Comparison of ENCODE assay signal across 18 mouse cellular contexts in genomic region chr13:103285821-103286220, GRCm38 (mm10). TPM values are rescaled to one million over a fixed set of nuclear protein-coding genes. Genes with fewer than 3 reads are reported as not detected.
DNase-seq lines count a peak whose midpoint lies in the region; ATAC-seq and TF ChIP-seq lines count a peak whose summit lies in the region.
"Had no signal": no experiment of that assay in that cellular context is flagged by ENCODE, and none has a peak within 500 bp of the region (broad histone marks: within the 10 kb centered on the region; RNA-seq: fewer than 3 reads in every experiment).

No protein-coding gene starts in this region.

- H3K4me1 ChIP-seq in heart, embryonic 11.5 days (ENCODE audit: control insufficient read depth, insufficient read depth, low read length) = no peaks in the 10 kb centered on the region
- H3K4me1 ChIP-seq in embryonic facial prominence, embryonic 14.5 days (ENCODE audit: control insufficient read depth, insufficient read depth, low read length) = no peaks in the 10 kb centered on the region
- H3K4me1 ChIP-seq: heart, embryonic 15.5 days; hindbrain, embryonic 10.5 days; limb, embryonic 12.5 days; liver, embryonic 15.5 days; midbrain, embryonic 13.5 days; neural tube, embryonic 12.5 days had no signal

- intact Hi-C loops in left cerebral cortex, adult 2 months (cut with DNase I) = loop anchor here (5.0 kb wide), 1 partner anchor 84 kb away; no protein-coding TSS in a partner anchor
- intact Hi-C loops in left cerebral cortex, postnatal 4 days (cut with DNase I) = no loop called here

- H3K9me3 ChIP-seq in heart, embryonic 11.5 days (replicated peaks; ENCODE audit: control insufficient read depth, low read length) = no peaks in the 10 kb centered on the region
- H3K9me3 ChIP-seq in embryonic facial prominence, embryonic 14.5 days (ENCODE audit: control insufficient read depth, low read length) = no peaks in the 10 kb centered on the region
- H3K9me3 ChIP-seq: heart, embryonic 15.5 days; hindbrain, embryonic 10.5 days; limb, embryonic 12.5 days; liver, embryonic 15.5 days; midbrain, embryonic 13.5 days; neural tube, embryonic 12.5 days had no signal

- H3K27ac ChIP-seq in heart, embryonic 11.5 days (ENCODE audit: low read depth, low read length) = no peak overlapping the region
- H3K27ac ChIP-seq in left cerebral cortex, adult 2 months = peak overlapping the region; percentile 36; the same call in 1 of the 2 replicates
- no peak overlapping the region for H3K27ac ChIP-seq in embryonic facial prominence, embryonic 14.5 days (replicated peaks; ENCODE audit: low read depth, low read length)
- H3K27ac ChIP-seq: heart, embryonic 15.5 days; hindbrain, embryonic 10.5 days; hindbrain, postnatal 0 days; limb, embryonic 12.5 days; liver, embryonic 15.5 days; midbrain, embryonic 13.5 days; neural tube, embryonic 12.5 days had no signal

- no peaks in the 10 kb centered on the region for H3K27me3 ChIP-seq in heart, embryonic 11.5 days (ENCODE audit: control insufficient read depth, insufficient read depth, low read length)
- H3K27me3 ChIP-seq in embryonic facial prominence, embryonic 14.5 days (replicated peaks; ENCODE audit: control insufficient read depth, insufficient read depth, low read length) = no peaks in the 10 kb centered on the region
- H3K27me3 ChIP-seq: heart, embryonic 15.5 days; limb, embryonic 12.5 days; liver, embryonic 15.5 days; midbrain, embryonic 13.5 days; neural tube, embryonic 12.5 days had no signal

- no peaks in the 10 kb centered on the region for H3K36me3 ChIP-seq in heart, embryonic 11.5 days (ENCODE audit: control insufficient read depth, insufficient read depth, low read length)
- no peaks in the 10 kb centered on the region for H3K36me3 ChIP-seq in embryonic facial prominence, embryonic 14.5 days (ENCODE audit: control insufficient read depth, insufficient read depth, low read length)
- H3K36me3 ChIP-seq: heart, embryonic 15.5 days; hindbrain, embryonic 10.5 days; limb, embryonic 12.5 days; liver, embryonic 15.5 days; midbrain, embryonic 13.5 days; neural tube, embryonic 12.5 days had no signal

- ATAC-seq in heart, embryonic 11.5 days (replicated peaks; ENCODE audit: insufficient number of reproducible peaks, low FRiP score, low TSS enrichment) = no peak
- ATAC-seq in embryonic facial prominence, embryonic 14.5 days (ENCODE audit: low read depth) = no peak
- ATAC-seq: forebrain, embryonic 14.5 days; hindbrain, postnatal 0 days; intestine, postnatal 0 days; midbrain, embryonic 13.5 days had no signal

- no peak overlapping the region for H3K4me3 ChIP-seq in heart, embryonic 11.5 days (ENCODE audit: low read depth, low read length)
- no peak overlapping the region for H3K4me3 ChIP-seq in left cerebral cortex, adult 2 months
- no peak overlapping the region for H3K4me3 ChIP-seq in embryonic facial prominence, embryonic 14.5 days (ENCODE audit: low read depth, low read length)
- H3K4me3 ChIP-seq: erythroblast, embryonic 14.5 days; heart, embryonic 15.5 days; hindbrain, embryonic 10.5 days; limb, embryonic 12.5 days; liver, embryonic 15.5 days; midbrain, embryonic 13.5 days; neural tube, embryonic 12.5 days had no signal

- no peak for TF ChIP-seq CTCF in left cerebral cortex, adult 2 months (IDR thresholded peaks at IDR 0.05)

- DNase-seq in heart, adult 18-20 months = peak; percentile 27 to 36
- no peak for DNase-seq in left cerebral cortex, adult 2 months (ENCODE audit: extremely low spot score in 1 of 2, low spot score in 2 of 2)
- DNase-seq in left cerebral cortex, postnatal 4 days = no peak
- DNase-seq in embryonic facial prominence, embryonic 14.5 days (ENCODE audit: low spot score) = peak; percentile 28
- peak; percentile 12 for DNase-seq in skeletal muscle tissue, adult 2 months (ENCODE audit: low read depth, low spot score)
- no peak for DNase-seq in frontal cortex, postnatal 10 days (ENCODE audit: low spot score in 2 of 2)
- DNase-seq: cerebellum, adult 8-10 months had no signal

- WGBS in heart, embryonic 11.5 days (ENCODE audit: insufficient replicate concordance) = 77% methylated on average over 5 of the region's 5 CpGs
- 63% methylated on average over 5 of the region's 5 CpGs for WGBS in embryonic facial prominence, embryonic 14.5 days

- H3K9ac ChIP-seq in heart, embryonic 11.5 days (ENCODE audit: low read depth, low read length) = no peak overlapping the region
- no peak overlapping the region for H3K9ac ChIP-seq in embryonic facial prominence, embryonic 14.5 days (ENCODE audit: low read depth, low read length)
- H3K9ac ChIP-seq: heart, embryonic 15.5 days; limb, embryonic 12.5 days; liver, embryonic 15.5 days; midbrain, embryonic 13.5 days; neural tube, embryonic 12.5 days had no signal

- no peak overlapping the region for H3K4me2 ChIP-seq in heart, embryonic 11.5 days
- no peak overlapping the region for H3K4me2 ChIP-seq in embryonic facial prominence, embryonic 14.5 days (ENCODE audit: low read depth, low read length)
- H3K4me2 ChIP-seq: heart, embryonic 15.5 days; limb, embryonic 12.5 days; liver, embryonic 15.5 days; midbrain, embryonic 13.5 days; neural tube, embryonic 12.5 days had no signal

RNA-seq across cellular contexts. Expression of gene Mast4, which starts 48.5 kb away (rescaled TPM):
- 10 to 100 TPM; 21.4 to 30.3 TPM for total RNA-seq in heart, adult 18-20 months (2021)
- polyA plus RNA-seq in heart, embryonic 11.5 days (2014; fragmentation: Nextera tagmentation; extraction: Ambion mirVana) = 39.3 and 45.4 TPM in 2 replicates
- 10 to 100 TPM; 57.3 to 62.4 TPM for total RNA-seq in left cerebral cortex, adult 2 months (2021)
- 10 to 100 TPM; 43.1 to 43.4 TPM for total RNA-seq in left cerebral cortex, postnatal 4 days (2021)
- 21.1 and 24.3 TPM in 2 replicates for polyA plus RNA-seq in embryonic facial prominence, embryonic 14.5 days (2014; fragmentation: Nextera tagmentation; extraction: Ambion mirVana)

Comparison
In these comparisons a context has a peak if more than half of its experiments do, and no peak if none do; other contexts are left out.
1. DNase-seq: peak in heart, adult 18-20 months (2 of 2), embryonic facial prominence, embryonic 14.5 days (single experiment) and skeletal muscle tissue, adult 2 months (single experiment); none in left cerebral cortex, adult 2 months (0 of 2), left cerebral cortex, postnatal 4 days (single experiment) and frontal cortex, postnatal 10 days (0 of 2).